Mouse (Mus musculus): Measurements from ENCODE around the gene Padi4. TPM values are rescaled to one million over a fixed set of nuclear protein-coding genes. Genes with fewer than 3 reads are reported as not detected.

Padi4 gene
- polyA plus RNA-seq, 1 experiment = 2.2 TPM

GRCm38 (mm10) chr4:140775876-140776275, 1.8 kb upstream of the Padi4 start:
- TF ChIP-seq EP300 (IDR thresholded peaks at IDR 0.05; ENCODE audit: insufficient read depth, low read depth, low read length) (no peak), CTCF (IDR thresholded peaks at IDR 0.05; ENCODE audit: low read depth, low read length) (no peak), POLR2A (IDR thresholded peaks at IDR 0.05; ENCODE audit: insufficient read depth, low read length) (no peak)
- no peaks in the 10 kb centered on the region for H3K27me3 ChIP-seq (ENCODE audit: control insufficient read depth, insufficient read depth, low read length, poor library complexity, severe bottlenecking)
- no peaks in the 10 kb centered on the region for H3K9me3 ChIP-seq (replicated peaks; ENCODE audit: control insufficient read depth, insufficient read depth, low read length, poor library complexity, severe bottlenecking)
- no peak overlapping the region for H3K4me3 ChIP-seq (ENCODE audit: low read depth, low read length)
- peaks cover 8% of the 10 kb centered on the region for H3K4me1 ChIP-seq (ENCODE audit: control insufficient read depth, insufficient read depth, low read length)
- no peaks in the 10 kb centered on the region for H3K36me3 ChIP-seq (ENCODE audit: control insufficient read depth, insufficient read depth, low read length, poor library complexity, severe bottlenecking)
- H3K9ac ChIP-seq (ENCODE audit: low read depth, poor library complexity, severe bottlenecking) = no peak overlapping the region
- H3K27ac ChIP-seq (ENCODE audit: insufficient read depth, low read length) = no peak overlapping the region

- no peaks in the 10 kb centered on the region for H3K9me3 ChIP-seq (replicated peaks; ENCODE audit: control insufficient read depth, insufficient read depth, low read length, poor library complexity, severe bottlenecking)
- H3K36me3 ChIP-seq (ENCODE audit: control insufficient read depth, insufficient read depth, low read length, poor library complexity, severe bottlenecking) = no peaks in the 10 kb centered on the region
- peaks cover 8% of the 10 kb centered on the region for H3K4me1 ChIP-seq (ENCODE audit: control insufficient read depth, insufficient read depth, low read length)
- no peak overlapping the region for H3K27ac ChIP-seq (ENCODE audit: insufficient read depth, low read length)
- no peak for TF ChIP-seq EP300 (IDR thresholded peaks at IDR 0.05; ENCODE audit: insufficient read depth, low read depth, low read length)
- no peak for TF ChIP-seq CTCF (IDR thresholded peaks at IDR 0.05; ENCODE audit: low read depth, low read length)
- TF ChIP-seq POLR2A (IDR thresholded peaks at IDR 0.05; ENCODE audit: insufficient read depth, low read length) = no peak
- H3K27me3 ChIP-seq (ENCODE audit: control insufficient read depth, insufficient read depth, low read length, poor library complexity, severe bottlenecking) = no peaks in the 10 kb centered on the region
- H3K9ac ChIP-seq (ENCODE audit: low read depth, poor library complexity, severe bottlenecking) = no peak overlapping the region
- no peak overlapping the region for H3K4me3 ChIP-seq (ENCODE audit: low read depth, low read length)
Measured at GRCm38 (mm10) chr4:140774893-140775292, 857 bp upstream of the Padi4 start.

GRCm38 (mm10) chr4:140771091-140771490, 2.9 kb downstream of the Padi4 start:
- no peak overlapping the region for H3K27ac ChIP-seq (ENCODE audit: insufficient read depth, low read length)
- H3K4me3 ChIP-seq (ENCODE audit: low read depth, low read length) = no peak overlapping the region
- no peaks in the 10 kb centered on the region for H3K36me3 ChIP-seq (ENCODE audit: control insufficient read depth, insufficient read depth, low read length, poor library complexity, severe bottlenecking)
- peaks cover 10% of the 10 kb centered on the region for H3K4me1 ChIP-seq (ENCODE audit: control insufficient read depth, insufficient read depth, low read length)
- no peak overlapping the region for H3K9ac ChIP-seq (ENCODE audit: low read depth, poor library complexity, severe bottlenecking)
- H3K27me3 ChIP-seq (ENCODE audit: control insufficient read depth, insufficient read depth, low read length, poor library complexity, severe bottlenecking) = no peaks in the 10 kb centered on the region
- TF ChIP-seq CTCF (IDR thresholded peaks at IDR 0.05; ENCODE audit: low read depth, low read length) (no peak), EP300 (IDR thresholded peaks at IDR 0.05; ENCODE audit: insufficient read depth, low read depth, low read length) (peak; percentile 66; the same call in 1 of the 2 replicates)
- no peaks in the 10 kb centered on the region for H3K9me3 ChIP-seq (replicated peaks; ENCODE audit: control insufficient read depth, insufficient read depth, low read length, poor library complexity, severe bottlenecking)

GRCm38 (mm10) chr4:140770433-140770832, 3.6 kb downstream of the Padi4 start:
- Histone ChIP-seq H3K27ac (ENCODE audit: insufficient read depth, low read length) (peak overlapping the region; percentile 81), H3K4me1 (ENCODE audit: control insufficient read depth, insufficient read depth, low read length) (peaks cover 10% of the 10 kb centered on the region), H3K9ac (ENCODE audit: low read depth, poor library complexity, severe bottlenecking) (no peak overlapping the region), H3K27me3 (ENCODE audit: control insufficient read depth, insufficient read depth, low read length, poor library complexity, severe bottlenecking) (no peaks in the 10 kb centered on the region), H3K4me3 (ENCODE audit: low read depth, low read length) (peak overlapping the region; percentile 16; the same call in 1 of the 2 replicates), H3K36me3 (ENCODE audit: control insufficient read depth, insufficient read depth, low read length, poor library complexity, severe bottlenecking) (no peaks in the 10 kb centered on the region), H3K9me3 (replicated peaks; ENCODE audit: control insufficient read depth, insufficient read depth, low read length, poor library complexity, severe bottlenecking) (no peaks in the 10 kb centered on the region)
- TF ChIP-seq POLR2A (IDR thresholded peaks at IDR 0.05; ENCODE audit: insufficient read depth, low read length) (no peak), EP300 (IDR thresholded peaks at IDR 0.05; ENCODE audit: insufficient read depth, low read depth, low read length) (0 out of 2 replicates have a peak, but pooled peaks have one; percentile 32)

GRCm38 (mm10) chr4:140768973-140769372, 5.1 kb downstream of the Padi4 start:
- H3K4me1 ChIP-seq (ENCODE audit: control insufficient read depth, insufficient read depth, low read length) = peaks cover 4% of the 10 kb centered on the region
- no peak overlapping the region for H3K4me3 ChIP-seq (ENCODE audit: low read depth, low read length)
- H3K27me3 ChIP-seq (ENCODE audit: control insufficient read depth, insufficient read depth, low read length, poor library complexity, severe bottlenecking) = no peaks in the 10 kb centered on the region
- H3K36me3 ChIP-seq (ENCODE audit: control insufficient read depth, insufficient read depth, low read length, poor library complexity, severe bottlenecking) = no peaks in the 10 kb centered on the region
- no peak overlapping the region for H3K9ac ChIP-seq (ENCODE audit: low read depth, poor library complexity, severe bottlenecking)
- no peak overlapping the region for H3K27ac ChIP-seq (ENCODE audit: insufficient read depth, low read length)
- TF ChIP-seq EP300 (IDR thresholded peaks at IDR 0.05; ENCODE audit: insufficient read depth, low read depth, low read length) (peak; percentile 77; the same call in 1 of the 2 replicates), CTCF (IDR thresholded peaks at IDR 0.05; ENCODE audit: low read depth, low read length) (no peak)
- no peaks in the 10 kb centered on the region for H3K9me3 ChIP-seq (replicated peaks; ENCODE audit: control insufficient read depth, insufficient read depth, low read length, poor library complexity, severe bottlenecking)

GRCm38 (mm10) chr4:140765936-140766335, 8.1 kb downstream of the Padi4 start:
- H3K4me1 ChIP-seq (ENCODE audit: control insufficient read depth, insufficient read depth, low read length) = peaks cover 3% of the 10 kb centered on the region
- H3K9ac ChIP-seq (ENCODE audit: low read depth, poor library complexity, severe bottlenecking) = no peak overlapping the region
- H3K9me3 ChIP-seq (replicated peaks; ENCODE audit: control insufficient read depth, insufficient read depth, low read length, poor library complexity, severe bottlenecking) = no peaks in the 10 kb centered on the region
- H3K36me3 ChIP-seq (ENCODE audit: control insufficient read depth, insufficient read depth, low read length, poor library complexity, severe bottlenecking) = no peaks in the 10 kb centered on the region
- no peaks in the 10 kb centered on the region for H3K27me3 ChIP-seq (ENCODE audit: control insufficient read depth, insufficient read depth, low read length, poor library complexity, severe bottlenecking)
- no peak overlapping the region for H3K4me3 ChIP-seq (ENCODE audit: low read depth, low read length)
- no peak for TF ChIP-seq EP300 (IDR thresholded peaks at IDR 0.05; ENCODE audit: insufficient read depth, low read depth, low read length)
- no peak for TF ChIP-seq CTCF (IDR thresholded peaks at IDR 0.05; ENCODE audit: low read depth, low read length)
- no peak for TF ChIP-seq POLR2A (IDR thresholded peaks at IDR 0.05; ENCODE audit: insufficient read depth, low read length)
- no peak overlapping the region for H3K27ac ChIP-seq (ENCODE audit: insufficient read depth, low read length)
